Comparison of ENCODE assay signal across 15 mouse cellular contexts in genomic region chr7:135809751-135810379, GRCm38 (mm10).
DNase-seq lines count a peak whose midpoint lies in the region; ATAC-seq lines count a peak whose summit lies in the region.
"Had no signal": no experiment of that assay in that cellular context is flagged by ENCODE, and none has a peak within 500 bp of the region (broad histone marks: within the 10 kb centered on the region; RNA-seq: fewer than 3 reads in every experiment).

No protein-coding gene starts in this region.

- no peaks in the 10 kb centered on the region for H3K27me3 ChIP-seq in forebrain, embryonic 11.5 days (ENCODE audit: control insufficient read depth, insufficient read depth, low read length)
- H3K27me3 ChIP-seq in forebrain, embryonic 13.5 days, result no peaks in the 10 kb centered on the region
- H3K27me3 ChIP-seq in liver, embryonic 16.5 days (ENCODE audit: control insufficient read depth, insufficient read depth, low read depth, low read length), result no peaks in the 10 kb centered on the region
- H3K27me3 ChIP-seq: embryonic facial prominence, embryonic 13.5 days had no signal

- peak; percentile 40 for DNase-seq in forebrain, embryonic 11.5 days (ENCODE audit: low spot score)
- peak; percentile 2 for DNase-seq in spleen, adult 12 weeks (ENCODE audit: low spot score)
- DNase-seq in spleen, adult 18-20 months, result no peak
- no peak for DNase-seq in adipocyte (ENCODE audit: low spot score)
- no peak for DNase-seq in left cerebral cortex, postnatal 10 days (ENCODE audit: extremely low spot score in 1 of 2, low spot score in 2 of 2)
- DNase-seq in cerebellum, postnatal 14 days, result no peak
- DNase-seq: adrenal gland, adult 2 months; cerebellum, adult 11-12 months; kidney, adult 8-10 months; right cerebral cortex, postnatal 4 days had no signal

- no peak for ATAC-seq in forebrain, embryonic 11.5 days (replicated peaks; ENCODE audit: low FRiP score)
- no peak for ATAC-seq in forebrain, embryonic 13.5 days
- ATAC-seq in liver, embryonic 16.5 days (ENCODE audit: low read depth), result peak; percentile 35

- H3K9me3 ChIP-seq in forebrain, embryonic 11.5 days (ENCODE audit: control insufficient read depth, low read length), result no peaks in the 10 kb centered on the region
- H3K9me3 ChIP-seq in forebrain, embryonic 13.5 days (replicated peaks), result no peaks in the 10 kb centered on the region
- H3K9me3 ChIP-seq in liver, embryonic 16.5 days (replicated peaks; ENCODE audit: control insufficient read depth, low read length), result no peaks in the 10 kb centered on the region
- H3K9me3 ChIP-seq: embryonic facial prominence, embryonic 13.5 days; heart, embryonic 12.5 days had no signal

- H3K9ac ChIP-seq in forebrain, embryonic 11.5 days (ENCODE audit: low read length), result no peak overlapping the region
- no peak overlapping the region for H3K9ac ChIP-seq in forebrain, embryonic 13.5 days
- peak overlapping the region; percentile 69 for H3K9ac ChIP-seq in liver, embryonic 16.5 days (ENCODE audit: low read depth, low read length)
- H3K9ac ChIP-seq: embryonic facial prominence, embryonic 13.5 days; heart, embryonic 12.5 days had no signal

- WGBS in forebrain, embryonic 11.5 days, result 69% methylated on average over 12 of the region's 12 CpGs
- 55% methylated on average over 12 of the region's 12 CpGs for WGBS in forebrain, embryonic 13.5 days
- WGBS in liver, embryonic 16.5 days (ENCODE audit: insufficient replicate concordance), result 3% methylated on average over 12 of the region's 12 CpGs

- no peak overlapping the region for H3K4me2 ChIP-seq in forebrain, embryonic 11.5 days (ENCODE audit: low read depth, low read length, severe bottlenecking)
- H3K4me2 ChIP-seq in forebrain, embryonic 13.5 days, result no peak overlapping the region
- peak overlapping the region; percentile 61 for H3K4me2 ChIP-seq in liver, embryonic 16.5 days (ENCODE audit: low read depth, low read length)
- H3K4me2 ChIP-seq: embryonic facial prominence, embryonic 13.5 days; heart, embryonic 12.5 days had no signal

- H3K4me3 ChIP-seq in forebrain, embryonic 11.5 days (ENCODE audit: low read depth, low read length), result no peak overlapping the region
- H3K4me3 ChIP-seq in forebrain, embryonic 13.5 days, result no peak overlapping the region
- peak overlapping the region; percentile 39 for H3K4me3 ChIP-seq in liver, embryonic 16.5 days (ENCODE audit: low read depth, low read length)
- H3K4me3 ChIP-seq: embryonic facial prominence, embryonic 13.5 days; heart, embryonic 12.5 days had no signal

- H3K36me3 ChIP-seq in forebrain, embryonic 11.5 days (ENCODE audit: control insufficient read depth, insufficient read depth, low read length), result no peaks in the 10 kb centered on the region
- no peaks in the 10 kb centered on the region for H3K36me3 ChIP-seq in forebrain, embryonic 13.5 days (ENCODE audit: poor library complexity, severe bottlenecking)
- H3K36me3 ChIP-seq in liver, embryonic 16.5 days (ENCODE audit: control insufficient read depth, insufficient read depth), result no peaks in the 10 kb centered on the region
- H3K36me3 ChIP-seq: embryonic facial prominence, embryonic 13.5 days; G1E; heart, embryonic 12.5 days had no signal

- H3K4me1 ChIP-seq in forebrain, embryonic 11.5 days (replicated peaks; ENCODE audit: control insufficient read depth, insufficient read depth, low read length), result 0 out of 2 replicates have a peak, but pooled peaks cover 1% of the 10 kb centered on the region
- peaks cover 10% of the 10 kb centered on the region; the same call in 1 of the 2 replicates for H3K4me1 ChIP-seq in forebrain, embryonic 13.5 days
- H3K4me1 ChIP-seq in liver, embryonic 16.5 days (ENCODE audit: control insufficient read depth, low read depth, low read length), result peaks cover 60% of the 10 kb centered on the region
- H3K4me1 ChIP-seq: heart, embryonic 12.5 days had no signal

- intact Hi-C loops in left cerebral cortex, postnatal 10 days (cut with DNase I), result no loop called here

- H3K27ac ChIP-seq in forebrain, embryonic 11.5 days (ENCODE audit: low read depth, low read length), result no peak overlapping the region
- no peak overlapping the region for H3K27ac ChIP-seq in forebrain, embryonic 13.5 days
- H3K27ac ChIP-seq in liver, embryonic 16.5 days (ENCODE audit: low read length), result peak overlapping the region; percentile 83
- H3K27ac ChIP-seq: embryonic facial prominence, embryonic 13.5 days had no signal

Comparison
In these comparisons a context has a peak if more than half of its experiments do, and no peak if none do; other contexts are left out.
1. DNase-seq: peak in forebrain, embryonic 11.5 days (single experiment) and spleen, adult 12 weeks (single experiment); none in spleen, adult 18-20 months (0 of 2), adipocyte (single experiment), left cerebral cortex, postnatal 10 days (0 of 2) and cerebellum, postnatal 14 days (0 of 2).